In the genomic region with DNA sequence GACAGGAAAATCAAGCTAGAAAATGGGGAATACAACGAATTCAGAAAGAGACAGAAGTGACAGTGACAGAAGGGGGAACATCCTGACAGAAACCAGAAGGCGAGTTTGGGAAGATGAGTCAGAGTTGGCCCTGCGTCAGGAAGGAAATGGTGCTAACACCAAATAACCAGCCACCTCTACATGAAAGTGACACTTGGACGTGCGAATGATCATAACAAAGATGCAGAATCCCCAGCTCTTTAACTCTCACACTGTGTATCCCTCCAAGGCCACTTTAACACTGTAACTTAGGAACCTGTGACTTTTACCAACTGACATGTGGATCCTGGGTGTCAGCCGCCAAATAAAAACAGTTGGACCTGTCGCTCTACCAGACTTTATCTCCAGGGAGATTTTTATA, we compare ENCODE assay signal across 15 mouse cellular contexts. TPM values are rescaled to one million over a fixed set of nuclear protein-coding genes. Genes with fewer than 3 reads are reported as not detected.
DNase-seq lines count a peak whose midpoint lies in the region; ATAC-seq and TF ChIP-seq lines count a peak whose summit lies in the region.
"Had no signal": no experiment of that assay in that cellular context is flagged by ENCODE, and none has a peak within 500 bp of the region (broad histone marks: within the 10 kb centered on the region; RNA-seq: fewer than 3 reads in every experiment).

No protein-coding gene starts in this region.

- peaks cover 24% of the 10 kb centered on the region for H3K4me1 ChIP-seq in kidney, embryonic 16.5 days (ENCODE audit: insufficient read depth, low read length)
- H3K4me1 ChIP-seq in bone marrow macrophage, adult 2 months (ENCODE audit: control insufficient read depth, insufficient read depth, low read length) = peaks cover 34% of the 10 kb centered on the region
- peaks cover 52% of the 10 kb centered on the region for H3K4me1 ChIP-seq in small intestine, adult 2 months (ENCODE audit: control insufficient read depth, insufficient read depth, insufficient read length, low read length)
- H3K4me1 ChIP-seq in midbrain, embryonic 16.5 days (ENCODE audit: control insufficient read depth, insufficient read depth, low read length) = no peaks in the 10 kb centered on the region
- H3K4me1 ChIP-seq: embryonic facial prominence, embryonic 12.5 days; neural tube, embryonic 13.5 days had no signal

- H3K36me3 ChIP-seq in kidney, embryonic 16.5 days (ENCODE audit: insufficient read depth, low read length) = no peaks in the 10 kb centered on the region
- H3K36me3 ChIP-seq in small intestine, adult 2 months (ENCODE audit: control insufficient read depth, insufficient read depth, low read length) = no peaks in the 10 kb centered on the region
- no peaks in the 10 kb centered on the region for H3K36me3 ChIP-seq in midbrain, embryonic 16.5 days (ENCODE audit: control insufficient read depth, insufficient read depth, low read length)
- H3K36me3 ChIP-seq: embryonic facial prominence, embryonic 12.5 days; hindbrain, embryonic 10.5 days; neural tube, embryonic 13.5 days had no signal

- H3K4me2 ChIP-seq in kidney, embryonic 16.5 days (replicated peaks; ENCODE audit: low read depth, low read length) = no peak overlapping the region; the same call in 1 of the 2 replicates
- no peak overlapping the region for H3K4me2 ChIP-seq in midbrain, embryonic 16.5 days (ENCODE audit: low read length)
- H3K4me2 ChIP-seq: embryonic facial prominence, embryonic 12.5 days; neural tube, embryonic 13.5 days had no signal

- H3K9me3 ChIP-seq in kidney, embryonic 16.5 days (ENCODE audit: low read length) = no peaks in the 10 kb centered on the region
- no peaks in the 10 kb centered on the region for H3K9me3 ChIP-seq in midbrain, embryonic 16.5 days (replicated peaks; ENCODE audit: control insufficient read depth, low read length, poor library complexity, severe bottlenecking)
- H3K9me3 ChIP-seq: embryonic facial prominence, embryonic 12.5 days; hindbrain, embryonic 10.5 days; neural tube, embryonic 13.5 days had no signal

- no peak for DNase-seq in kidney, adult 11 months
- peak; percentile 43 to 52 for DNase-seq in kidney, postnatal 36 days
- no peak for DNase-seq in spleen, postnatal 10 days (ENCODE audit: low spot score in 2 of 2)
- DNase-seq: adrenal gland, adult 8-10 months; cerebellum, adult 11 months; left cerebral cortex, postnatal 4 days; right cerebral cortex, postnatal 14 days had no signal

- 62% methylated on average over 7 of the region's 7 CpGs for WGBS in kidney, embryonic 16.5 days
- WGBS in small intestine, adult 2 months = 28% methylated on average over 7 of the region's 7 CpGs
- 80% methylated on average over 7 of the region's 7 CpGs for WGBS in midbrain, embryonic 16.5 days

- TF ChIP-seq CTCF in bone marrow macrophage, adult 2 months (IDR thresholded peaks at IDR 0.05; ENCODE audit: low read depth, low read length) = no peak
- no peak for TF ChIP-seq CTCF in small intestine, adult 2 months (IDR thresholded peaks at IDR 0.05; ENCODE audit: extremely low read depth, insufficient read length, insufficient replicate concordance, low read depth, low read length)

- H3K27ac ChIP-seq in kidney, embryonic 16.5 days (ENCODE audit: low read length) = peak overlapping the region; percentile 83
- H3K27ac ChIP-seq in bone marrow macrophage, adult 2 months (ENCODE audit: insufficient read depth, low read depth, low read length) = peak overlapping the region; percentile 39
- peak overlapping the region; percentile 82 for H3K27ac ChIP-seq in small intestine, adult 2 months (ENCODE audit: insufficient read depth, low read depth, low read length)
- H3K27ac ChIP-seq in midbrain, embryonic 16.5 days (ENCODE audit: low read length) = no peak overlapping the region
- H3K27ac ChIP-seq: embryonic facial prominence, embryonic 12.5 days; hindbrain, embryonic 10.5 days; neural tube, embryonic 13.5 days had no signal

- no peak overlapping the region for H3K9ac ChIP-seq in kidney, embryonic 16.5 days (replicated peaks; ENCODE audit: low read length)
- no peak overlapping the region for H3K9ac ChIP-seq in midbrain, embryonic 16.5 days (ENCODE audit: low read depth, low read length)
- H3K9ac ChIP-seq: embryonic facial prominence, embryonic 12.5 days; neural tube, embryonic 13.5 days had no signal

- H3K27me3 ChIP-seq in kidney, embryonic 16.5 days (ENCODE audit: insufficient read depth, low read length) = no peaks in the 10 kb centered on the region
- H3K27me3 ChIP-seq in small intestine, adult 2 months (ENCODE audit: control insufficient read depth, insufficient read depth, low read length) = no peaks in the 10 kb centered on the region
- H3K27me3 ChIP-seq in midbrain, embryonic 16.5 days (ENCODE audit: control insufficient read depth, insufficient read depth, low read depth, low read length) = no peaks in the 10 kb centered on the region
- H3K27me3 ChIP-seq: embryonic facial prominence, embryonic 12.5 days; neural tube, embryonic 13.5 days had no signal

- no peak for ATAC-seq in kidney, embryonic 16.5 days (ENCODE audit: low FRiP score, low TSS enrichment)
- no peak for ATAC-seq in midbrain, embryonic 16.5 days
- ATAC-seq: forebrain, embryonic 16.5 days had no signal

- no peak for TF ChIP-seq POLR2A in bone marrow macrophage, adult 2 months (IDR thresholded peaks at IDR 0.05; ENCODE audit: borderline replicate concordance, low read depth, low read length)
- TF ChIP-seq POLR2A in small intestine, adult 2 months (IDR thresholded peaks at IDR 0.05; ENCODE audit: low read depth, low read length) = no peak

- no peak overlapping the region for H3K4me3 ChIP-seq in kidney, embryonic 16.5 days (ENCODE audit: low read length)
- H3K4me3 ChIP-seq in bone marrow macrophage, adult 2 months (ENCODE audit: insufficient read depth, low read length) = peak overlapping the region; percentile 13; the same call in 1 of the 2 replicates
- no peak overlapping the region for H3K4me3 ChIP-seq in small intestine, adult 2 months (ENCODE audit: low read depth, low read length)
- no peak overlapping the region for H3K4me3 ChIP-seq in midbrain, embryonic 16.5 days (ENCODE audit: low read depth, low read length)
- H3K4me3 ChIP-seq: embryonic facial prominence, embryonic 12.5 days; hindbrain, embryonic 10.5 days; neural tube, embryonic 13.5 days had no signal

RNA-seq across cellular contexts. Expression of gene Gipc2, which starts 16.6 kb away (rescaled TPM):
- polyA plus RNA-seq in kidney, embryonic 16.5 days (2015; fragmentation: Nextera tagmentation; extraction: Ambion mirVana) = 43.7 and 45.7 TPM in 2 replicates
- polyA plus RNA-seq in bone marrow macrophage, adult 2 months (2012; ENCODE audit: insufficient read depth, insufficient read length, missing spikeins) = 1.2 TPM in 1 of 2 replicates, not detected in the other
- polyA plus RNA-seq in small intestine, adult 2 months (2012; rRNA removed) = 52.0 and 121 TPM in 2 replicates
- polyA plus RNA-seq in midbrain, embryonic 16.5 days (2015; fragmentation: Nextera tagmentation; extraction: Ambion mirVana) = 13.6 and 16.2 TPM in 2 replicates

Comparison
In these comparisons a context has a peak if more than half of its experiments do, and no peak if none do; other contexts are left out.
1. DNase-seq: peak in kidney, postnatal 36 days (2 of 2); none in kidney, adult 11 months (single experiment) and spleen, postnatal 10 days (0 of 2).